Mouse (Mus musculus): ENCODE results near the gene Rap1a.

Rap1a gene

GRCm38 (mm10) chr3:105801191-105802166, at the start of gene Rap1a:
TSS of gene Rap1a (minus strand) at chr3:105801336.
- CTCF ChIA-PET, result no interaction called here

DNA sequence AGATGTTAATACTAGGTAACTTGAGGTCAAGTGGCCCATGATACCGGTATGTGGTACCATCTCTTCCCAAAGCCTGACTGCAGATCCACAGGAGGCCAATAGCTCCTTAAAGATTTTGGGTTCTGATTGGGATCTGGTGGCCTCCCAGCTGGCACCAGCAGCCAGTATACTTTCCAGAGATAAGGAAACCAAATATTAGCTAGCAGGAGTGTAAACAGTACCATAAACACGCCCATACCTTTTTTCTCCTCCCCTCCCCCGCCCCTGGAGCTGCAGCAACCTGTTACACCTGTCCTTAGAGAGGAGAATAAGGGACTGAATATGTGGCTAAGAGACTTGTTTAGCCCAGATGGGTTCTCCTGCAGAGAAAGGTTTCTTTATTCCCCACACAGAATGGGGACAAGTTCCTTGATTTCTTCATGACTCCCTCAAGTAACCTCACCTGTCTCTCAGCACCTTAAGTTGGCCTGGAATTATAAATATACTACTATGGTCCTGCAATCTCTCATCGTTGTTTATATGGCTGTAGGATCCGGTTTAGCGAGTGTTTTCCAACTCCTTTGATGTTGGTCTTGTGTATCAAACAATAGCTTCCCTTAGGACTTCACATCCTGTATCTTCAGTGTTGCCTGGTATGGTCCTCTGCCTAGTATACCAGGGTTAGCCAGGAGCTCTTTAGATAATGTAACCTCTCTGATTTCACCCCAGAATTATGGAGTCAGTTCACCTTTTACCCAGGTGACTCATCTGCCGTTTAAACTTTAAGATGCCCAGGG, 45.3 kb upstream of the Rap1a start:
- CTCF ChIA-PET, result no interaction called here

GRCm38 (mm10) chr3:105839836-105840235, 38.7 kb upstream of the Rap1a start:
- CTCF ChIA-PET, result no interaction called here

DNA sequence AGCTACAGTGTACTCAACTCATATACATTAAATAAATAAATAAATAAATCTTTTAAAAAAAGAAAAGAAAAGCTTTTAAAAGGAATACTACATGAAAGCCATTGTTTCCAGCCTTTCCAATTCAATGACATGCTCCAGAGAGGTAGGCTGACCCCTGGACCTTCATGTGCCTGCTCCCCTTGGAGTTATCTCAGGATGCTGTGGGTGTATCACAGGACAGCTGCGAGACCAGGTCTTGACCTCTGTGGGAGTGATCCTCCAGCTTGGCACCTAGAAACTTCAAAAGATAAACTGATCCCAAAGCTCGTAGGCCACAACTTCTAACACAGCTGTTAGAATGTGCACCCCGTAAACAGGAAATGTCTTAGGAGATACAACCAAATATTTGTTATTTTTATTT, 37.5 kb upstream of the Rap1a start:
- CTCF ChIA-PET, result no interaction called here

DNA sequence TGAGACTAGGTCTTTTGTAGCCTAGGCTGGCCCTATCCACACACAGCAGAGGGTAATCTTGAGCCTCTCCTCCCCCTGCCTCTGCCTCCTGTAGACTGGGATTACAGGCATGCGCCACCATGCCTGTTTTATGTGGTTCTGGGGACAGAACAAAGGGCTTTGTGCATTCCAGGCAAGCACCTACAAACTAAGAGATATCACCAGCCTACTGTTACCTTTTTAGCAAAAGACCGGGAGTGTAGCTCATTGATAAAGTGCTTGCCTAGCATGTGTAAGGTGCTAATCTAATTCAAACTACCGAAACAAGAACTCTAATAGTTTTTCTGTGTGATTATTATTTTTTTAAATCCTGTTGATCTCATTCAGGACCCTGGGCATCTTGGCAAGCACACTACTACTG, 35.7 kb upstream of the Rap1a start:
- CTCF ChIA-PET, result interaction anchor here (0.7 kb wide), 1 partner anchor 8 kb away, joined by 4 read pairs; no protein-coding TSS in a partner anchor

- CTCF ChIA-PET, result interaction anchor here (0.7 kb wide), 1 partner anchor 627 kb away, joined by 7 read pairs; no protein-coding TSS in a partner anchor
Measured at GRCm38 (mm10) chr3:105835875-105836274, 34.7 kb upstream of the Rap1a start.

DNA sequence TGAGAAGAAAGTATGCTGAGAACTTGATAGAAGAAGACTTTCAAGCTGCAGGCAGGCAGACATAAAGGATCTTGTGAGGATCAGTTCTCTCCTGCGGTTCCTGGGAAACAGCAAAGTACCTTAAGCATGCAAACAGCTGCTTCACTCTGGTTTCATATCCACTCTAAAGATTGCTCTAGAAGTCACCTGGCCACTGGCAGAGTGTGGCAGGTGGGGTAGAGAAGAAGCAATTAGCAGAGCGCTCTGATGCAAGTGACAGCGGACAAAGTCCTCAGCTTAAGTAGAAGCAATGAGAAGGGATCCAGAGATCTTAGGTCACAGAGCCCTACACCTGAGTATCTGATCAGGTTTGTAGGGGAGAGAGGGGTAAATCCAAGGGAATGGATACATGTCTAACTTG, 30.4 kb upstream of the Rap1a start:
- CTCF ChIA-PET, result interaction anchor here (0.6 kb wide), 1 partner anchor 855 kb away, joined by 7 read pairs; no protein-coding TSS in a partner anchor

- CTCF ChIA-PET, result no interaction called here
Measured at GRCm38 (mm10) chr3:105825501-105826161, 24.5 kb upstream of the Rap1a start.

DNA sequence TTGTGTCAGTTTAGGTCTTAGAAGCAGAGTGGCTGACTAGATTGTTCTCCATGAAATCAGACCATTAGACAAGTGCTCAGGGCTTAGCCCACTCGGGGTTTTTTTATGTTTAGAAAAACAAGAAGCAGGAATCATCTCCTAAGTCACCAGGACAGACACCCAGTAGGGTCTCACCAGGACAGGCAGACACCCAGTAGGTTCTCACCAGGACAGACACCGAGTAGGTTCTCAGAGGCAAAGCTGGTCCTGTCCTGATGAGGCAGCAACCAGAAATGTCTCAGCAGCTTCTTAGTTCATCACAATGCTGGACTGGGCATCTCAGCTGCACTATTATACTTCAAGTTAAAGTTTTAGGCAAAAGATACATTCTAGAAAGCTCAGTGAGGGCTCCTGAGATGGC, 23.6 kb upstream of the Rap1a start:
- CTCF ChIA-PET, result interaction anchor here (0.6 kb wide), 1 partner anchor 68 kb away, joined by 5 read pairs; no protein-coding TSS in a partner anchor

GRCm38 (mm10) chr3:105824103-105824502, 23.0 kb upstream of the Rap1a start:
- CTCF ChIA-PET, result no interaction called here

DNA sequence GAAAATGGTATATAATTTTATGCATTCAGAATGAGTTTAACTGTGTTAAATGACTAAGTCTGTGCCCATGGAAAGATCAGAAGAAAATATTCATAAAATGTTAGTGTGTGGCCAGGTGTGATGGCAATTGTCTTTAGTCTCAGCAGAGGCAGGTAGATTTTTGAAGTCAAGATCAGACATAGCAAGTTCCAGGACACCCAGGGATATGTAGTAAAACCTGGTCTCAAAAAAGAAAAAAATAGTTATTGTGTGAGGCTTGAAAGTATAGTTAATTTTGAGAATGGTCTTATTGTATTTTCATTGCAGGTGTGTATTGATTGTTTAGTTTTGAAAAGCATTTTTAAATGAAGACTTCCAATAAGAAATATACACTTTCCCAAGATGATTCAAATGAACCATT, 22.5 kb upstream of the Rap1a start:
- CTCF ChIA-PET, result no interaction called here

DNA sequence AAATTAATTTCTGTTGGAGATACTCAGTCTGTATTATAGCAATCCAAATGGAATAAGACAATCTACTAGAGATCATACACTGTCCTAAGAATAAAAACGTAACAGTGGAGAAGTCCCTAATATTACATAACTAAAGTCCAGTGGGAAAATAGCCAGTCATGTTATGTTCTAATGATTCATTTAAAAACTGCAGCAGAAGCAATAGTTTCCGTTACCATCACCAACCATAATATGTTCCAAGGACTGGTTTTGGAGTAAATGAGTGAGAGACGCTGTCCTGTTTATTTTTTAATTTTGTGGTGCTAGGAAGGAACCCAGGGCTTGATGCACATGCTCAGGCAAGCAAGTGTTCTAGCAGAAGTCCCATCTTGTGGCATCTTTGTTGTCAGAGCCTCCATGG, 20.4 kb upstream of the Rap1a start:
- CTCF ChIA-PET, result no interaction called here

DNA sequence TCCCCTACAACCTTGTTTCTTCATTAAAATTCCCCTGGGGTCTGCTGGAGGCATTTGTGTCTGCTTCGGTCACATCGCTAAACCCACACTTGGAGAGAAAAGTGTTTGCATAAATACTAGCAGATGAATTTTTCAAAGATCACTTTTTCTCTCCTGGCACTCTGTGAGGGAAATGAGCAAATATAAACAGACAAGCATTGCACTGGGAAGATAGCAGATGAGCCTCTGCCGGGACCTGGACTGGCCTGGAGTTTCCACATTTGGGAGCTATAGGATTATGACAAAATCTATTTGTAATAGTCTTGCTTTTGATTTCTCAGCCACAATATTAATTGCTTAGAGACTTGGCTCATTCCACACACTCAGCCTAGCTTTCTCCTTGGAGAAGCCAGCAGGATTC, 19.1 kb upstream of the Rap1a start:
- CTCF ChIA-PET, result no interaction called here

GRCm38 (mm10) chr3:105818130-105819004, 17.2 kb upstream of the Rap1a start:
- CTCF ChIA-PET, result no interaction called here

- CTCF ChIA-PET, result no interaction called here
Measured at GRCm38 (mm10) chr3:105816089-105816488, 15.0 kb upstream of the Rap1a start.

- CTCF ChIA-PET, result no interaction called here
Measured at GRCm38 (mm10) chr3:105815236-105815904, 14.2 kb upstream of the Rap1a start.

DNA sequence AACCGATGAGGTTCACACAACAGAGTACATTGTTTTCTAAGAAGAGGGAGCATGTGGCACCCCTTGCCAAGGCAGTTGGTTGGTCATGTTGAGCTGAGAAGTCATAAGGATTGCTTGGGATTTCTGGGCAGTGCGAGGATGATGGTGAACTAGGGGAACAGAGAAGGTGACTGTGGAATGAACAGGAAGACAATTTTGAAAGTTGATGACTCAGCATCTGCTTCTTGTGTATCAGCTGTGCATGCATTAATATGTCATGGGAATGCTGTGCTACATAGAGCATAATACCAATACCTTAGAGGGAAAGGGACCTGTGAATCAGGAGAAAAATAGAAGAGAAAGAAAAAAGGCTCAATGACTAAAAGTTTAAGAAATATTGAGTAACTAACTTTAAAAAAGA, 10.0 kb upstream of the Rap1a start:
- CTCF ChIA-PET, result no interaction called here

DNA sequence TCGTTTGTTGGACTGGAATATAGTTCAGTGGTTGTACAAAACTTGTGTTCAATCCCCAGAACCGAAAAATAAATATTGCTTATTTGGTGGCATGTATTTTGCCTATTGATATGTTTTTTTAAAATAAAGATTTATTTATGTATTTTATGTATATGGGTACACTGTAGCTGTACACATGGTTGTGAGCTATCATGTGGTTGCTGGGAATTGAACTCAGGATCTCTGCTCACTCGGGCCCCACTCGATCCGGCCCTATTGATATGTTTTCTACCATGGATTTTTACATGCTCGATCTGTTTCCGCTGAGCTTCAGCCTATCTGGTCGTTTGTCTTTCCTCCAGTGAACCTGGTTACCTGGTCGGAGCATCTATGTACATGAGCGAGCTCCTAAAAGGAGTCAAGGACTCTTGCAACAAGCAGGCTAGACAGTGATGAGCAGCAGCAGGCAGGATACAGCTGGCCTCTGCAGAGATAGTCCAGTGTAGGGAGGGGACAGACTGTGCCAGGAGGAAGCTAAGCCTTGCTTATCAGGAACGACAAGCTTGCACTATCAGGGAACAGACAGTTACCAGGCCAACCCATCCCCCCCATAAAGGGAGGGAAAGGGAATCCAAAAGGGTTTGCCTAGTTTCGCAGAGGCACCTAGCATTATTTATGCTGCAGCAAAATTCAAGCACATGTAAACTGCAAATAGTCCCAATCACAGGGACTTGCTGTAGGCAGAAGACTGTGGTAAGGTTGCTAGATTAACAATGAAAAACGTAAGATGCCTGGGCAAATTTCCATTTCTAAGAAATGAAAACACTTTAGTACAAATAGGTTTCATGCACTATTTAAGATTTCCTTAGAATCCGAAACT, 7.3 kb upstream of the Rap1a start:
- CTCF ChIA-PET, result interaction anchor here (0.8 to 0.9 kb wide), 2 partner anchors 75 to 84 kb away, joined by 3 read pairs; no protein-coding TSS in a partner anchor

GRCm38 (mm10) chr3:105807672-105808071, 6.5 kb upstream of the Rap1a start:
- CTCF ChIA-PET, result interaction anchor here (0.8 to 0.9 kb wide), 2 partner anchors 76 to 85 kb away, joined by 3 read pairs; no protein-coding TSS in a partner anchor

Measured in spleen, embryonic (tissue).